Mouse (Mus musculus): ENCODE data around the gene Lzic.
A peak's percentile ranks its signal among the peaks of the same experiment; 100 is the strongest.

Gene Lzic

GRCm38 (mm10) chr4:149526330-149526729, 41.3 kb downstream of the Lzic start:
- no peak for DNase-seq (ENCODE audit: low read depth)

DNA sequence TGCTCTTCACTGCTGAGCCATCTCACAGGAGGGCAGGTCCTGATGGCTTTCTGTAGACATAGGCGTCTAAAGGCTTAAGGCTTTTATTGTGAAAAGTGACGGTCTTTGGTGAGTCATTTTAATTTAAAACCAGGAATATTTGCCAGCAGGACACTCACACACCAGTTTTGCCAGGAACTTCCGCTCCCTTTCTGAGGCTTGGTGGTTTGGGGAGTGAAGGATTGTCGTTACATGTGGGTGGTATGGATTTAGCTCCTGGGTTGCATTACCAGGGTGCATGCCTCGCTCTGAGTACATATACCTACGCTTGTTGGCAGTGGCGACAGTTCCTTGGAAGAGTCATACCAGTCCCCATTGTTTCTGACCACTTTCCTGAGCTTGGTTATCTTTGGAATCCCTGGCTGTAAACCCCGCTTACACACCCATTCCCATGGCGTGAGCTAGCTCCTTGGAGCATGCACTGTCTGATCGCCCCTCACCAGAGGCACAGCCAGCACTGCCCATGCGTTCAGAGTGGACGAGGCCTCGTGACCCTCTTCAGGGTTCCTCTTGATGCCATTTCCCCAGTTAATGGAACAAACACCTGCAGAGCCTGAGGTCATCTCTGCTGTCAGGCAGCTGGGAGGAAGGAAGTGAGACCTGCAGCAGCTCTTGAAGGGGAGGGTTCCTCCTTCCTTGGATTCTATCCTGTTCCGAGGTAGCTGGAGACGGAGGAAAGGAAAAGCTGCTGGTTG, 42.8 kb downstream of the Lzic start:
- no peak for DNase-seq (ENCODE audit: low read depth)

- no peak for DNase-seq (ENCODE audit: low read depth)
These were observed 44.7 kb downstream of the Lzic start for GRCm38 (mm10) chr4:149529691-149530090.

DNA sequence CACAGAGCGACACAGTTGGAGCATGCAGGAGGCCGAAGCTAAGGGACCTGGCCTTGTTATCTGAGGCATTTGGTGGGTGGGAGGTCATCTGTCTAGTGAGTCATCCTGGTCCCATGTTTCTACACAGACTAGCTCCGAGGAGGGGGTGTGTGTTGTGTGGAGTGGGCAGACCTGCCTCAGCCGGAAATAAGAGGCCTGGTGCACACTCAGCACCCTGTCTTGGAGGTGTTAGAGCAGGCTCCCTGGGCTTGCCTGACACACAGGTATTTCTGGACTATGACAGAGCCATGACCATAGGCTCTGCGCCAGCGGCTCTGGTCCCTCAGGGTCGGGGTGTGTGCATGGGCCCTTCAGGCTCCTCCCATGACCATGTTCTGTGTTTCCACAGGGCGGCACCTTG, 54.4 kb downstream of the Lzic start:
- DNase-seq (ENCODE audit: low read depth) = no peak

DNA sequence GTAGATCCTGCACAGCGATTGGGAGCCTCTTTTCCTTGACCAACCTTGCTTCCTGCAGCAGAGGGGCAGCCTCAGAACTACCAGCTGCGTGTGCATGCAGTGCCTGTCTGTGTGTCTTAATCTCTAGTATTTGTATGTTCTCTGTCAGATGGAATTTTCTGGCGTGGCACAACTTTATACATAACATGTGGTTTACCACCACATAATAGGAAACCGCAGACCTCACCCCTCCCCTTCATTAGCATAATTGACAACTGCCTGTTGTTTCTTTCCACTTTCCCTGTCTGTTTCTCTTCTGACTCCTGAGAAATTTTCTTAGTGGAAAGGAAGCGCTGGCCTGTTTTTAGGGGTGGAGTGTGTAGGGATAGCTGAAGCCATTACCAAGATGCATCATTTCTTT, 56.9 kb downstream of the Lzic start:
- DNase-seq (ENCODE audit: low read depth) = peak; percentile 79

GRCm38 (mm10) chr4:149542431-149542830, 57.4 kb downstream of the Lzic start:
- no peak for DNase-seq (ENCODE audit: low read depth)

DNA sequence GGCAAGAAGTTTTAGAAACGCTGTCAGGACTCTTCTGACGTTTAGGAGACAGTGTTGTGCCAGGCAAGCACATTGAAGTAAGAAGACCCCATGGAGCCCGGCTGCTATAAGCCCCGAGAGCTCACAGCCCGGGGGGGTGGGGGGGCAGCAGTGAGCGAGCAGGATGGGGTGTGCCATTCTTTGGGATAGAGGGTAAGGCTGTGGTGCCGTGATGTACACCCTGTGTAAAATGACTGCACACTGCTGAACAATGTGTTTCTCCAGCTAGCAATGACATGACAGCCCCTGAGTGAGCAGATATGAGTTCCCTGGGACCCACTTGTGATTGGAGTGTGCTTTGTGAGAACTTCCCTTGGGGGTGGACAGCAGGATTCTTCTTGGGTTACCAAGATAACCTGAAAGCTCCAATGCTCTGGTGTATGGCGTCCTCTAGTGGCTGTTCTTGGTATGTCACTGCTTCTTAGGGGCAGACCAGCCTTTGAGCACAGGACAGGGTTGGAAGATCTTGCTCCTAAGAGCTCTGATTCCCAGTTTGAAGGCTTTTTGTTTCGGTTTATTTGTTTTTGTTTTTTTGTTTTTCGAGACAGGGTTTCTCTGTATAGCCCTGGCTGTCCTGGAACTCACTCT, 58.0 kb downstream of the Lzic start:
- peak; percentile 90 for DNase-seq (ENCODE audit: low read depth)

- no peak for DNase-seq (ENCODE audit: low read depth)
These were observed 59.9 kb downstream of the Lzic start for GRCm38 (mm10) chr4:149544892-149545291.
